ENCODE assay signal across 25 mouse cellular contexts in genomic region chr16:93998895-93999294, GRCm38 (mm10). TPM values are rescaled to one million over a fixed set of nuclear protein-coding genes. Genes with fewer than 3 reads are reported as not detected.
"Had no signal": no experiment of that assay in that cellular context is flagged by ENCODE, and none has a peak within 500 bp of the region (broad histone marks: within the 10 kb centered on the region; RNA-seq: fewer than 3 reads in every experiment).

No protein-coding gene starts in this region.

- H3K4me3 ChIP-seq: lung, embryonic 15.5 days; midbrain, embryonic 12.5 days; midbrain, embryonic 15.5 days; neural tube, embryonic 12.5 days; stomach, embryonic 15.5 days had no signal

- H3K27ac ChIP-seq: lung, embryonic 15.5 days; macrophage; midbrain, embryonic 12.5 days; midbrain, embryonic 15.5 days; neural tube, embryonic 12.5 days; stomach, embryonic 15.5 days; stomach, postnatal 0 days had no signal

- DNase-seq: liver, postnatal 0 days; lung, adult 2 months; lung, postnatal 14 days; lung, postnatal 36 days; right cerebral cortex, postnatal 14 days; right cerebral cortex, postnatal 4 days; thymus, adult 2 months; thymus, postnatal 25 days; thymus, postnatal 4 days had no signal

- H3K9me3 ChIP-seq: lung, embryonic 15.5 days; megakaryocyte, embryonic 14.5 days; midbrain, embryonic 12.5 days; midbrain, embryonic 15.5 days; neural tube, embryonic 12.5 days; stomach, embryonic 15.5 days had no signal

- H3K36me3 ChIP-seq: lung, embryonic 15.5 days; midbrain, embryonic 12.5 days; midbrain, embryonic 15.5 days; neural tube, embryonic 12.5 days; stomach, embryonic 15.5 days had no signal

- H3K27me3 ChIP-seq: lung, embryonic 15.5 days; midbrain, embryonic 12.5 days; midbrain, embryonic 15.5 days; neural tube, embryonic 12.5 days; stomach, embryonic 15.5 days had no signal

- H3K4me2 ChIP-seq: lung, embryonic 15.5 days; midbrain, embryonic 12.5 days; midbrain, embryonic 15.5 days; neural tube, embryonic 12.5 days; stomach, embryonic 15.5 days had no signal

- H3K4me1 ChIP-seq: lung, embryonic 15.5 days; megakaryocyte, embryonic 14.5 days; midbrain, embryonic 12.5 days; midbrain, embryonic 15.5 days; neural tube, embryonic 12.5 days; stomach, embryonic 15.5 days had no signal

- ATAC-seq: liver, postnatal 0 days; lung, postnatal 0 days; midbrain, embryonic 15.5 days had no signal

- H3K9ac ChIP-seq: liver, postnatal 0 days; lung, embryonic 15.5 days; midbrain, embryonic 12.5 days; midbrain, embryonic 15.5 days; neural tube, embryonic 12.5 days; stomach, embryonic 15.5 days had no signal

RNA-seq across cellular contexts. Expression of gene Cldn14, which starts 9.7 kb away (rescaled TPM):
- total RNA-seq: megakaryocyte progenitor cell, adult 5-6 weeks; midbrain, postnatal 0 days; monocyte, adult 5-6 weeks; neutrophil, adult 5-6 weeks had no signal
- polyA plus RNA-seq: lung, embryonic 15.5 days; lung, postnatal 0 days; macrophage; midbrain, embryonic 12.5 days; midbrain, embryonic 15.5 days; neural tube, embryonic 14.5 days; spleen, adult 2 months; urinary bladder, adult 2 months had no signal
